Mouse (Mus musculus) erythroblast, embryonic 14.5 days (primary cell): ENCODE data around the gene Wfikkn1.

ENCODE experiments used
- GATA1 ChIP-seq: IDR thresholded peaks from 2 replicates; pipeline ENCODE4 v1.6.1; 2012; ENCODE audit warnings: low read length, inconsistent platforms, mixed read lengths
- TAL1 ChIP-seq: IDR thresholded peaks from 3 replicates; pipeline ENCODE4 v1.6.1; 2012; ENCODE audit warnings: low read length, inconsistent platforms, mixed read lengths

DNA sequence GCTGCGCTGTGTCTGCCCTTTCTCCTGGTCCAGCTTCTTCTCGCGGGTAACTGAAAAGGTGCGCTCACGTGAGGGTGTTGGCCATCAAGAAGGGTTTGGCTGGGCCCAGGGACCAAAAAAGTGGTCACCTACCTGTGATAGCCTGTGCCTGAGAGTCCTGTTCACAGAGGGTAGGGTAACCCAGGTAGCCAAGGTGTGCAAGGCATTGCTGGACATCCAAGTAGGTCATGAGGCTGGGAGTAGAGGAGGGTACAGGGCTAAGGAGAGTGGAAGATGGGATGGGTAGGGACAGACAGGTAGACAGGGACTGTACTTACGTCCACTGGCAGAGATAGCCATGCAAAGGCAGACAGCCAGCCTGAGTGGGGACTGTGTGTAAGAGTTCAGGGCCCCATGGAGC, 40.1 kb downstream of the Wfikkn1 start:
- TF ChIP-seq TAL1 (no peak), GATA1 (no peak)
